Mouse (Mus musculus) brain, embryonic 14.5 days (tissue): ENCODE measurements around the gene Reep1. TPM values are rescaled to one million over a fixed set of nuclear protein-coding genes. Genes with fewer than 3 reads are reported as not detected.

ENCODE experiments used
- DNase-seq: peaks from one replicate; pipeline ENCODE4 v3.0.0-alpha.2; 2011; ENCODE audit warnings: low read depth
- CTCF ChIP-seq: fragments of 200-500 bp; IDR thresholded peaks from 2 replicates; pipeline ENCODE4 v1.5.1; 2012; ENCODE audit warnings: inconsistent platforms, mild to moderate bottlenecking, moderate library complexity, borderline replicate concordance; ENCODE audit not compliant: insufficient read depth, insufficient read length; ENCODE audit errors: extremely low read depth
- POLR2A ChIP-seq: fragments of 200-500 bp; IDR thresholded peaks from 2 replicates; pipeline ENCODE4 v1.6.1; 2012; ENCODE audit warnings: mild to moderate bottlenecking, inconsistent platforms, borderline replicate concordance; ENCODE audit not compliant: poor library complexity, insufficient read depth, insufficient read length, severe bottlenecking; ENCODE audit errors: extremely low read depth
- polyA plus RNA-seq: library from polyadenylated mRNA; depleted of rRNA; stranded (reverse); fragments of >200 nt; gene quantifications from 2 replicates; pipeline ENCODE4 v1.2.3, GENCODE M21; 2012

Reep1 gene
- polyA plus RNA-seq, 1 experiment = 236 TPM

DNA sequence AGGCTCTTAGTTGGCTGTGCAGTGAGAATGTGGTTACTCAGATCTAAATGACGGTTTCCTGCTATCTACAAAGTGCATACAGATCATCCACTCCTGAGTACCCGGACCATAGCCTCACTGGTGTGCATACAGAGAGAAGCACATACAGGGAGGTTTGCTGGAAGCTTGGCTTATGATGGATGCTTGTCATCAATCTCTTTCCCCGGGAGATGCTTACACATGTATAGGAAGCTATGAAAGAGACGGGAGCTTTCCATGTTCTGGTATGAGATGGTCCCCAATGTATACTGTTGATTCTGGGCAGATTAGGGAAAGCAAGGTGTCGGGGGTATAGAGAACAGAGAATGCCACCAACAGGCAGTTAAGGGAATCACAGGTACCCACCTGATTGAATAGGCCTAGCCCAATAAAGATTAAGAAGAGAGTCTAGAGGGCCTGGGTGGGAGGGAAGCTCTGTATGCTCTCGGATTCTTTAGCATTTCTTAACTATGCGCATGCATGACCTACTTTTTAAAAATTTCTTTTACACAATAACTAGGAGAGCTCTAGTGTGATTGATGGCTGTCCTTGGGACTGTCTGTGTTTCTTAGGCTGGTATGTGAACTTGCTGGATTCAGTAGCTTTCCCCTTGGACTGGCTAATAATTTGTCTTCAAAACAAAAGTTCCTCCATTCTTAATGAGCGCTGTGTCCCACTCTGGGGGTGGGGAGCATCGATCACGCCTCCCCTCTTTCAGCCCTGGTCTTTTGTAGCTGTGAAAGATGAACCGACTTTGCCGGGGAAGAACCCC is 62.7 kb downstream of the Reep1 start:
- TF ChIP-seq CTCF (peak; percentile 32; the same call in 1 of the 2 replicates), POLR2A (no peak)
- no peak for DNase-seq

DNA sequence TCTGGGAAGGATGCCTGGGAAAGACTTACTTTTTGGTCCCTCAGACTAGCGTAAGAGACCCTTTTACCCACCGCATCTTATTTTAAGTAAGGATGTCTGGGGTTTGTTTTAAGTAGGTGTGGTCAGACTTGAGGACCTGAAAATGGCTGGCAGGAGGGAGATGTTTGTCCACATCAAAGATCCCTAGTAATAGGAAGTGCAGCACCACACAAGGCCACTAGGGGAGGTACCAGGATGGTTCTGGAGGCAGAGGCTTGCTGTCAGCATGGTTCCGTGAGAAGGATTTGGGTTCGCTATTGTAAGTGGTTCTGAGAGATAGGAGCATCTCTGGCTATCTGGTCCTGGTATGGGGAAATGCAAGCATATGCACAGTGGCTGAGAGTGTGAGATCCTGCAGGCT is 63.5 kb downstream of the Reep1 start:
- DNase-seq = no peak
- peak; percentile 20; the same call in 1 of the 2 replicates for TF ChIP-seq CTCF
- TF ChIP-seq POLR2A = no peak

DNA sequence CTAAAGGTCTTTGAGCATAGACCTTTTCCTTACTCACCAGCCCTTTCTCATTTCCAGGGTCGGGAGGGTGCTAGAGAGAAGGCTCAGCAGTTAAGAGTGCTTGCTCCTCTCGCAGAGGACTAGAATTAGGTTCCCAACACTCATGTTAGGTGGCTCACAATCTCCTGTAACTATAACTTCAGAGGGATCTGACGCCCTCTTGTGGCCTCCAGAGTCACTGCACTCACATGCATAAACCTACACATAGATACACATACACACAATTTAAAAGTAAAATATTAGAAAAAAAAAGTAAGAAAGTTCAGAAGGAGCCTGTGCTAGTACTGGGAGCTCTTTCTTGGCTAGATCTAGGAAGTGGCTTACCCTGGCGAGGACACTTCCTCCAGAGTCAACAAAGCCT is 63.9 kb downstream of the Reep1 start:
- no peak for DNase-seq
- TF ChIP-seq CTCF (peak; percentile 33; the same call in 1 of the 2 replicates), POLR2A (no peak)

DNA sequence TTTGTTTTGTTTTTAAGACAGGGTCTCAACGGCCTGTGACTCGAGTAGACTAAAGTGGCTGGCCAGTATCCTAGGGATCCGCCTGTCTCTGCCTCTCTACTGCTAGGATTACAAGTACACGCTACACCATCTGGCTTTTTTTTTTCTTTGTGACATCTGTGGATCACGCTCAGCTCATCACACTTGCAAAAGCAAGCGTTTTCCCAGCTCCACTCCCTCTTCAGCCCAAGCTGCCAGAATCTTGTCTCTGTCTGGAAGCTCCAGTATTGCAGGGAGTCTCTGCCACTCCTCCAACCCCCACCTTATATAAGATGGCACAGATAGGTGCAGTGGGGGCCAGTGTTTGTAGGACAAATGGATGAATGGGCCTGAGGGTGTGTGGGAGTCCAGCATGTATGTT is 64.8 kb downstream of the Reep1 start:
- peak; percentile 83 for DNase-seq

DNA sequence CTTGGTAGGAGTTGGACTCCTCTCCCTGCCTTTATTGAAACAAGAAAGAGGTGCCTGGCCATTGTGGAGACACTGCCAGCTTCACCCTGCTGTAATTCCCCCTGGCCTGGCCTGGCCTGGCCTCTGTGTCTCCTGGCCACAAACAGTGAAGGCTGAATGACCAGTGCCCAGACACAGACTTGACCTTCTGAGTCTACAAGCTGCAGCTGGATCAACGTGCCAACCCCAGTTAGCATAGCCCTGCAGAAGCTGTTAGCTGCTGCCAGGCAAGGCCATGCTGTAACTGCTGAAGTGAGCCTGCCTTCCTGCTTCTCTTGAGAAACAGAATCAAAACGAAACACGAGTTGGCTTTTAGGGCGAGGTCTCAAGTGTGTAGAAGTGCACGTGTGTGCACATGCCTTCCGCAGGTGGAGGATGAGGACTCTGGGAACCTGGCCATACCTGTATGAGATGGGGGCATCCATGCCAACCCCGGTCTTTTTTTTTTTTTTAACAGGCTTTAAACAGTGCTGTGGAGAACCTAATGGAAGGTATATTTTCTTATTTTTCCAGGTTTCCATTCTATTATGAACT is 65.4 kb downstream of the Reep1 start:
- no peak for DNase-seq
- TF ChIP-seq CTCF (no peak), POLR2A (no peak)

More for the DNA sequence above, 64.8 kb downstream of the Reep1 start:
- TF ChIP-seq POLR2A (no peak), CTCF (no peak)

DNA sequence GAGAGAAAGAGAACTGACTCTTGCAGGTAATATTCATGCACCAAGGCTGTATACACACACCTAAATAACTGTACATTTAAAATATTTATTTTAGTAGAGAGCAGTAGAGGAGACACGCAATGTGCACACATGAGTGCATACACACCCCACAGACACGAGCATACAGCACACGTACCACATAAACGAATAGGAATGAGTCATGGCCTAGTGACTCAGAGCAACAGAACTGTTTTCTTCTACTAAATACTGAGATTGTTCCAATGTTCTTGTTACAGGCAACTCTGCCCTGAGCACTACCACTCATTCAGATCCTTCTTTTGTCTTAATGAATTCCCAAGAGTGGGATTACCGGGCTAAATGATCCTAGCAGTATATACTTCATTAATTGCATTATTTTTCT is 70.7 kb downstream of the Reep1 start:
- no peak for DNase-seq
- TF ChIP-seq CTCF (no peak), POLR2A (no peak)

DNA sequence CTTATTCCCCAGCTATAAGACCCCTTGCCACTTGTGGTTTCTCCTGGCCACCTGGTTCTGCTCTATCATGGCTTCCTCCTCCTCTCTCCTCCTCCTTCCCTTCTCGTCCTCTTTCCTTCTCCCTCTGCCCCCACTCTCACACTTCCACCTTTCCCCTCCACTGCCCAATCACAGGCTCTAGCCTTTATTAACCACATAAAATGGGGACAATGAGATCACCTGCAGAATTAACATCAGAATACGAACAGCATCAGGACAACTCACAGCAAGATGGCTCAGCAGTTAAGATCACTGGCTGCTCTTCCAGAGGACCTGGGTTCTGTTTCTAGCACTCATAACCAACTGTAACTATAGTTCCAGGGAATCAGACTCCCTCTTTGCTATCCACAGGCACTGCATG is 72.5 kb downstream of the Reep1 start:
- no peak for DNase-seq
- TF ChIP-seq CTCF (no peak), POLR2A (no peak)

DNA sequence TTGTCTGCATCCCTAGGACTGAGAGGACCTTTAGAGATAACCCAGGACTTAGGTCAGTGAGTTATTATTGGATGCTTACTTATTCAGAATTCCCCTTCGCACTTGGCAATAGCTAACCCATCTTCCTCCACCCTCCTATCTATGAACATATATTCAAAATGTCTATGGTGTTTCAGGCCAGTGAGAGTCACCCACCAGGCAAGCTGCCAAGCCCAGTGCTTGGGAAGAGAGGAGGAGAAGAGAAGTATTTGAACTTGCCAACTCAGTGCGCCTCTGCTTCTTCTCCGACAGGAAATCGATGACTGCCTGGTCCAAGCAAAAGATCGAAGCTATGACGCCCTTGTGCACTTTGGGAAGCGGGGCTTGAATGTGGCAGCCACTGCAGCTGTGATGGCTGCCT is 73.1 kb downstream of the Reep1 start:
- TF ChIP-seq POLR2A (no peak), CTCF (no peak)
- no peak for DNase-seq

DNA sequence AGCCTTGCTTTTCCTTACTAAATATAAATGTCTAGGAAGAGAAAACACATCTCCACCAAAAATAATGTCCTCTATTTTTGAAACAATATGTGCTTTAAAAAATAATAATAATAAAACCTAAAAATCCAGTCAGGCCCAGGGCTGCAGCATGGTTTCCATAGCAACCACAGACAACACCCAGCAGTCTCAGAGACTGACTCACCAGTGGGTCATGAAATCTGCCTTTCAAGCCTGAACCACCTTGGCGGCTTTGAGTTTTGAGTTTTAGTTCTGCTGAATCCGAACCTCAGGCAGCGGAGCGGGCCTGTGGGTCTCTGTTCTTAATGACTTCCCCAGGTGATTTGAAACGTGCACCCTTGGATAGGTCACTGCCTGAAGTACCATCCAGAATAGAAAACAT is 75.8 kb downstream of the Reep1 start:
- no peak for DNase-seq
- TF ChIP-seq CTCF (no peak), POLR2A (no peak)

DNA sequence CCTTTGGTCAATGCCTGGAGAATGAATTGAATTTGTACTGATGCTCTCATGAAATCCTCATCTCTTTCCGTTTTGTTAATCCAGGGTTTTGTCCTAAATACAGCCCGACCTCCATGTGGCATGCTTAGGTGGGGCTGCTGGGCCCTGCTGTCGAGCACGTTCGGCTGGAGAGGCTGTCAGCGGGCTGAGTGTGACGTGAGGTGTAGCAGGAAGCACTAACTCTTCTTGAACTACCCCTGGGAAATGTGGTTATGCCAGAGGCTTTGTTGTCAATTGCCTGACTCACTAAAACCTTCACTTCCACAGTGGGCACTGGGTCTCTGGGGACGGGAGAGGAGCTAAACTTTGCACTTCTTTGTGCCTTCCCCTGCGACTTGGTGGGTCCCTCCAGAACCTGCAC is 81.0 kb downstream of the Reep1 start:
- no peak for TF ChIP-seq CTCF
- no peak for TF ChIP-seq POLR2A
- no peak for DNase-seq

DNA sequence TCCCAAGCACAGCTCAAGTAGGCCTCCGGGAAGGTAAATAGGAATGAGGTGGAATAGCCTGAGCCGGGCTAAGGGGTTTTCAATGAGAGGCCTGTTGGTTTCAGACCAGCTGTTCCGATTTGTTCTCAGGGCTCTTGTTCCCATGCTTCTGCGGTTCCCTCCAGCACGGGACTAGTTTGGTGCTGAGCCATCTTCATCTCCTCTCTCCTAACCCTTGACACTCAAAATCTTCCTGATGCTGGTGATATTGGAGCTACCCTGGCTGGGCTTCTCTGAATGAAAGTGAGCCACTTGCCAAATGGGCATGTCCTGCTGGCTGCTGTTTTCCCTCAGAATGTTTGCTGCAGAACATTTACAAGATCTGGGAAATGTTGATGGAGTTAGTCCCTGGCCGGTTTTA is 84.4 kb downstream of the Reep1 start:
- TF ChIP-seq POLR2A (no peak), CTCF (no peak)

DNA sequence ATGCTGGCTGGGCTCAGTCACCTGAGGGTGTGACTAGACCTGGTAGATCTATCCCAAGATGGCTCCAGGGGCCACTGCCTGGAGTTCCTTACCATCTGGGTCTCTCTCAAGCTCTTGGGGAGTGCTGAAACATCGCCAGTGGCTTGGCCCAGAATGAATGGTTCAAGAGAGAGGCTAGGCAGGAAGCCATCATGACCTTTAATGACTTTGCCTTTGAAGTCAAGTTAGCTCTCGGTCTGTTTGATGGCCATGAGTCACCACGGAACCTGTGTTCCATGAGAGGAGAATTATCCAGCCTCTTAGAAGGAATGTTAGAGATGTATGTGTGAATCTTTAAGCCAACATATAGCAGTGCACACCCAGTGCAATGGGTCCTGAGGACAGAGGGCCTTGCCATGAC is 92.0 kb downstream of the Reep1 start:
- no peak for TF ChIP-seq POLR2A
- no peak for TF ChIP-seq CTCF
- DNase-seq = no peak

More for the DNA sequence above, 84.4 kb downstream of the Reep1 start:
- no peak for DNase-seq
